In genomic region chr5:74702766-74703165, GRCm38 (mm10) we compare ENCODE assay signal across 8 mouse cellular contexts. TPM values are rescaled to one million over a fixed set of nuclear protein-coding genes. Genes with fewer than 3 reads are reported as not detected.
DNase-seq lines count a peak whose midpoint lies in the region; ATAC-seq and TF ChIP-seq lines count a peak whose summit lies in the region.

Lnx1 (minus strand) TSS chr5:74702912.

- H3K4me1 ChIP-seq in heart, adult 2 months (ENCODE audit: control insufficient read depth, insufficient read depth, low read length): peaks cover 18% of the 10 kb centered on the region
- H3K4me1 ChIP-seq in forebrain, postnatal 0 days (ENCODE audit: insufficient read depth): peaks cover 5% of the 10 kb centered on the region; the same call in 1 of the 2 replicates
- peaks cover 5% of the 10 kb centered on the region; the same call in 1 of the 2 replicates for H3K4me1 ChIP-seq in kidney, embryonic 14.5 days (ENCODE audit: control insufficient read depth, insufficient read depth, low read length)
- peaks cover 0 to 5% of the 10 kb centered on the region in 2 experiments; a peak in 2 of 4 replicates for H3K4me1 ChIP-seq in liver, embryonic 14.5 days (replicated peaks; ENCODE audit: control insufficient read depth in 2 of 2, insufficient read depth in 2 of 2, low read length in 1 of 2)

- peaks cover 3% of the 10 kb centered on the region for H3K36me3 ChIP-seq in heart, adult 2 months (ENCODE audit: control insufficient read depth, insufficient read depth, low read length)
- no peaks in the 10 kb centered on the region for H3K36me3 ChIP-seq in forebrain, postnatal 0 days (ENCODE audit: insufficient read depth)
- no peaks in the 10 kb centered on the region for H3K36me3 ChIP-seq in kidney, embryonic 14.5 days (ENCODE audit: control insufficient read depth, insufficient read depth, low read length)
- H3K36me3 ChIP-seq in liver, embryonic 14.5 days (replicated peaks; ENCODE audit: control insufficient read depth, insufficient read depth, low read depth): no peaks in the 10 kb centered on the region

- no peak for TF ChIP-seq EP300 in heart, adult 2 months (IDR thresholded peaks at IDR 0.05; ENCODE audit: insufficient read depth, low read depth, low read length)
- TF ChIP-seq EP300 in liver, embryonic 14.5 days (IDR thresholded peaks at IDR 0.05; ENCODE audit: low read depth): no peak

- peak within 1 kb of the TSS; percentile 25 for H3K4me3 ChIP-seq in heart, adult 2 months
- no peak within 1 kb of the TSS for H3K4me3 ChIP-seq in forebrain, postnatal 0 days (ENCODE audit: low read depth, low read length)
- H3K4me3 ChIP-seq in kidney, embryonic 14.5 days (ENCODE audit: low read length): peak within 1 kb of the TSS; percentile 45; the same call in 1 of the 2 replicates
- H3K4me3 ChIP-seq in liver, embryonic 14.5 days (ENCODE audit: insufficient read depth in 1 of 2, low read depth in 2 of 2, low read length in 2 of 2): no peak within 1 kb of the TSS

- H3K27ac ChIP-seq in heart, adult 2 months: peak within 1 kb of the TSS; percentile 91
- H3K27ac ChIP-seq in forebrain, postnatal 0 days (ENCODE audit: low read depth, low read length): no peak within 1 kb of the TSS
- H3K27ac ChIP-seq in kidney, embryonic 14.5 days (ENCODE audit: low read depth, low read length): no peak within 1 kb of the TSS
- H3K27ac ChIP-seq in liver, embryonic 14.5 days: no peak within 1 kb of the TSS

- DNase-seq in heart, adult 2 months: peak; percentile 59 to 62
- no peak for DNase-seq in heart, postnatal 10 days
- no peak for DNase-seq in forebrain, postnatal 0 days
- DNase-seq in liver, embryonic 14.5 days (ENCODE audit: low read depth in 3 of 3, low spot score in 3 of 3): no peak
- DNase-seq in urinary bladder, postnatal 14 days (ENCODE audit: low spot score): peak; percentile 75
- no peak for DNase-seq in adrenal gland, postnatal 10 days
- no peak for DNase-seq in cerebellum, adult 11-12 months

- peak within 1 kb of the TSS; percentile 61 for H3K9ac ChIP-seq in heart, adult 2 months (ENCODE audit: low read depth, low read length)
- no peak within 1 kb of the TSS for H3K9ac ChIP-seq in forebrain, postnatal 0 days
- no peak within 1 kb of the TSS for H3K9ac ChIP-seq in kidney, embryonic 14.5 days (ENCODE audit: low read depth, low read length)
- no peak within 1 kb of the TSS for H3K9ac ChIP-seq in liver, embryonic 14.5 days (replicated peaks)

- H3K9me3 ChIP-seq in forebrain, postnatal 0 days (ENCODE audit: low read length): no peaks in the 10 kb centered on the region
- no peaks in the 10 kb centered on the region for H3K9me3 ChIP-seq in kidney, embryonic 14.5 days (ENCODE audit: control insufficient read depth, low read length)
- no peaks in the 10 kb centered on the region for H3K9me3 ChIP-seq in liver, embryonic 14.5 days (ENCODE audit: control insufficient read depth, low read length)

- intact Hi-C loops in heart, adult 2 months (cut with DNase I): loop anchor here (2.0 to 10.0 kb wide), 3 partner anchors 60 to 388 kb away; no protein-coding TSS in a partner anchor
- intact Hi-C loops in heart, postnatal 10 days (cut with DNase I): loop anchor here (5.0 kb wide), 1 partner anchor 60 kb away; no protein-coding TSS in a partner anchor

- H3K27me3 ChIP-seq in heart, adult 2 months (ENCODE audit: control insufficient read depth, insufficient read depth, low read length): no peaks in the 10 kb centered on the region
- H3K27me3 ChIP-seq in forebrain, postnatal 0 days (ENCODE audit: insufficient read depth, low read length): no peaks in the 10 kb centered on the region; the same call in none of the 2 replicates
- no peaks in the 10 kb centered on the region for H3K27me3 ChIP-seq in kidney, embryonic 14.5 days (ENCODE audit: control insufficient read depth, insufficient read depth, low read length)
- no peaks in the 10 kb centered on the region for H3K27me3 ChIP-seq in liver, embryonic 14.5 days (ENCODE audit: control insufficient read depth, insufficient read depth, low read length)

- ATAC-seq in forebrain, postnatal 0 days: no peak
- no peak for ATAC-seq in kidney, embryonic 14.5 days (ENCODE audit: low FRiP score, low TSS enrichment)
- ATAC-seq in liver, embryonic 14.5 days (ENCODE audit: insufficient read depth): no peak

- H3K4me2 ChIP-seq in forebrain, postnatal 0 days (ENCODE audit: low read depth): no peak within 1 kb of the TSS
- H3K4me2 ChIP-seq in kidney, embryonic 14.5 days (replicated peaks; ENCODE audit: low read depth, low read length): peak within 1 kb of the TSS; percentile 51
- peak within 1 kb of the TSS; percentile 40 for H3K4me2 ChIP-seq in liver, embryonic 14.5 days (ENCODE audit: low read depth)

- WGBS in heart, adult 2 months: 56% methylated on average over 11 of the region's 11 CpGs
- WGBS in forebrain, postnatal 0 days: 61% methylated on average over 11 of the region's 11 CpGs
- 49% methylated on average over 11 of the region's 11 CpGs for WGBS in kidney, embryonic 14.5 days
- WGBS in liver, embryonic 14.5 days (ENCODE audit: insufficient replicate concordance): 60% methylated on average over 11 of the region's 11 CpGs

- peaks cover 1% of the 10 kb centered on the region; the same call in 1 of the 2 replicates for H3K79me2 ChIP-seq in heart, adult 2 months (replicated peaks; ENCODE audit: control insufficient read depth, insufficient read depth, low read length)

- TF ChIP-seq POLR2A in heart, adult 2 months (IDR thresholded peaks at IDR 0.05; ENCODE audit: insufficient read depth, low read depth, low read length): peak; percentile 74

- TF ChIP-seq CTCF in heart, adult 2 months (IDR thresholded peaks at IDR 0.05): peak; percentile 17; the same call in 1 of the 2 replicates
- TF ChIP-seq CTCF in forebrain, postnatal 0 days (IDR thresholded peaks at IDR 0.05; ENCODE audit: low read depth): no peak
- TF ChIP-seq CTCF in liver, embryonic 14.5 days (IDR thresholded peaks at IDR 0.05; ENCODE audit: low read depth): no peak

RNA-seq across cellular contexts. Expression of gene Lnx1, which starts in this region (rescaled TPM):
- total RNA-seq in heart, adult 2 months (2021): 10 to 100 TPM in 1 of 2 experiments, 1 to 10 TPM in 1; 9.8 to 12.2 TPM
- polyA plus RNA-seq in heart, adult 2 months (2012; rRNA removed): 6.8 and 13.8 TPM in 2 replicates
- 1 to 10 TPM; 4.3 to 4.5 TPM for total RNA-seq in heart, postnatal 10 days (2021)
- total RNA-seq in forebrain, postnatal 0 days (2014; rRNA removed): 15.5 and 21.2 TPM in 2 replicates
- 6.8 and 11.0 TPM in 2 replicates for polyA plus RNA-seq in forebrain, postnatal 0 days (2015; fragmentation: Nextera tagmentation; extraction: Ambion mirVana)
- 1.9 and 2.3 TPM in 2 replicates for polyA plus RNA-seq in kidney, embryonic 14.5 days (2014; fragmentation: Nextera tagmentation; extraction: Ambion mirVana)
- 0.03 and 0.04 TPM in 2 replicates for polyA plus RNA-seq in liver, embryonic 14.5 days (2012; rRNA removed)
- polyA plus RNA-seq in liver, embryonic 14.5 days (2014; fragmentation: Nextera tagmentation; extraction: Ambion mirVana): 0.14 TPM in 1 of 2 replicates, not detected in the other
- total RNA-seq in adrenal gland, postnatal 10 days (2021): 1 to 10 TPM; 4.4 to 4.5 TPM

Comparison
In these comparisons a context has a peak if more than half of its experiments do, and no peak if none do; other contexts are left out.
1. DNase-seq: peak in heart, adult 2 months (2 of 2) and urinary bladder, postnatal 14 days (single experiment); none in heart, postnatal 10 days (0 of 2), forebrain, postnatal 0 days (single experiment), liver, embryonic 14.5 days (0 of 3), adrenal gland, postnatal 10 days (single experiment) and cerebellum, adult 11-12 months (single experiment).
2. H3K4me3 ChIP-seq: peak in heart, adult 2 months (single experiment) and kidney, embryonic 14.5 days (single experiment); none in forebrain, postnatal 0 days (single experiment) and liver, embryonic 14.5 days (0 of 2).